11 mouse cellular contexts compared by ENCODE assay signal in the genomic region with DNA sequence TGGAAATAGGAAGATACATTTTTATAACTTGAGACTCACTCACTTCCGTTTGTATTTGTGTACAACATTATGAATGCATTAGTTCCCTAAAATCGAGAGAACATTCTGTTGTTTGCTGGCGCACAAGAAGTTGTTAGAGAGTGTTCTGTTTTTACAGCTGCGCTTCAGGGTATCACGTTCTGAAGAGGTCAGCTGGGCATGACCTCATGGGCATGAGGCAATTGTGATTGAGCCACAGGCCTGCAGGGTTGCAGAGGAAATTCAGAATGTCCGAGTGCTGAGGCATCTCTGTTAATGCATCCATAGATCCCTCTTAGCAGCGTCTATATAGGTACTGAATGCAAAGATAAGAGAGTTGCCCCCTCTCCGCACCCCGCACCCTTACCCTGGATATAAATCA. TPM values are rescaled to one million over a fixed set of nuclear protein-coding genes. Genes with fewer than 3 reads are reported as not detected.
A peak's percentile ranks its signal among the peaks of the same experiment; 100 is the strongest.
DNase-seq lines count a peak whose midpoint lies in the region; ATAC-seq and TF ChIP-seq lines count a peak whose summit lies in the region.
"Had no signal": no experiment of that assay in that cellular context is flagged by ENCODE, and none has a peak within 500 bp of the region (broad histone marks: within the 10 kb centered on the region; RNA-seq: fewer than 3 reads in every experiment).

No protein-coding gene starts in this region.

- no peak overlapping the region for H3K27ac ChIP-seq in heart, embryonic 12.5 days (ENCODE audit: poor library complexity, severe bottlenecking)
- H3K27ac ChIP-seq in liver, postnatal 0 days (ENCODE audit: low read depth), result no peak overlapping the region
- H3K27ac ChIP-seq in liver, embryonic 12.5 days, result no peak overlapping the region
- H3K27ac ChIP-seq in small intestine, adult 2 months (ENCODE audit: insufficient read depth, low read depth, low read length), result peak overlapping the region; percentile 12; the same call in 1 of the 2 replicates
- no peak overlapping the region for H3K27ac ChIP-seq in forebrain, embryonic 10.5 days
- H3K27ac ChIP-seq: heart, embryonic 15.5 days; midbrain, embryonic 12.5 days had no signal

- H3K9me3 ChIP-seq in heart, embryonic 12.5 days (replicated peaks), result no peaks in the 10 kb centered on the region
- no peaks in the 10 kb centered on the region for H3K9me3 ChIP-seq in liver, postnatal 0 days (ENCODE audit: low read length)
- no peaks in the 10 kb centered on the region for H3K9me3 ChIP-seq in liver, embryonic 12.5 days (replicated peaks)
- no peaks in the 10 kb centered on the region for H3K9me3 ChIP-seq in forebrain, embryonic 10.5 days
- H3K9me3 ChIP-seq: heart, embryonic 15.5 days; midbrain, embryonic 12.5 days had no signal

- peaks cover 22% of the 10 kb centered on the region for H3K4me1 ChIP-seq in heart, embryonic 12.5 days (replicated peaks)
- peaks cover 8% of the 10 kb centered on the region for H3K4me1 ChIP-seq in liver, postnatal 0 days (ENCODE audit: insufficient read depth)
- peaks cover 6% of the 10 kb centered on the region for H3K4me1 ChIP-seq in liver, embryonic 12.5 days
- H3K4me1 ChIP-seq in small intestine, adult 2 months (ENCODE audit: control insufficient read depth, insufficient read depth, insufficient read length, low read length), result peaks cover 16% of the 10 kb centered on the region; the same call in 1 of the 2 replicates
- peaks cover 13% of the 10 kb centered on the region for H3K4me1 ChIP-seq in forebrain, embryonic 10.5 days

- no peaks in the 10 kb centered on the region for H3K36me3 ChIP-seq in heart, embryonic 12.5 days
- H3K36me3 ChIP-seq in liver, postnatal 0 days (replicated peaks; ENCODE audit: insufficient read depth, low read length), result no peaks in the 10 kb centered on the region
- H3K36me3 ChIP-seq in liver, embryonic 12.5 days, result no peaks in the 10 kb centered on the region
- H3K36me3 ChIP-seq in small intestine, adult 2 months (ENCODE audit: control insufficient read depth, insufficient read depth, low read length), result no peaks in the 10 kb centered on the region
- H3K36me3 ChIP-seq in forebrain, embryonic 10.5 days (replicated peaks), result no peaks in the 10 kb centered on the region
- H3K36me3 ChIP-seq: heart, embryonic 15.5 days; midbrain, embryonic 12.5 days had no signal

- peak; percentile 29; the same call in 1 of the 2 replicates for TF ChIP-seq EP300 in liver, postnatal 0 days (IDR thresholded peaks at IDR 0.05; ENCODE audit: low read depth)

- H3K4me2 ChIP-seq in heart, embryonic 12.5 days, result no peak overlapping the region
- H3K4me2 ChIP-seq in liver, postnatal 0 days (ENCODE audit: low read depth, low read length), result no peak overlapping the region
- H3K4me2 ChIP-seq in liver, embryonic 12.5 days, result no peak overlapping the region
- H3K4me2 ChIP-seq: heart, embryonic 15.5 days; midbrain, embryonic 12.5 days had no signal

- H3K9ac ChIP-seq in heart, embryonic 12.5 days, result no peak overlapping the region
- no peak overlapping the region for H3K9ac ChIP-seq in liver, postnatal 0 days (replicated peaks)
- no peak overlapping the region for H3K9ac ChIP-seq in liver, embryonic 12.5 days
- H3K9ac ChIP-seq: heart, embryonic 15.5 days; midbrain, embryonic 12.5 days had no signal

- TF ChIP-seq CTCF in liver, postnatal 0 days (IDR thresholded peaks at IDR 0.05; ENCODE audit: low read depth), result no peak
- TF ChIP-seq CTCF in small intestine, adult 2 months (IDR thresholded peaks at IDR 0.05; ENCODE audit: extremely low read depth, insufficient read length, insufficient replicate concordance, low read depth, low read length), result no peak

- ATAC-seq in heart, embryonic 12.5 days (ENCODE audit: insufficient number of reproducible peaks, low FRiP score), result no peak
- ATAC-seq in liver, postnatal 0 days, result peak; percentile 63
- no peak for ATAC-seq in liver, embryonic 12.5 days

- WGBS in heart, embryonic 12.5 days, result 60% methylated on average over 9 of the region's 9 CpGs
- 50% methylated on average over 9 of the region's 9 CpGs for WGBS in liver, postnatal 0 days (ENCODE audit: insufficient replicate concordance)
- 67% methylated on average over 9 of the region's 9 CpGs for WGBS in liver, embryonic 12.5 days (ENCODE audit: insufficient replicate concordance)
- WGBS in small intestine, adult 2 months, result 79% methylated on average over 9 of the region's 9 CpGs
- 63% methylated on average over 9 of the region's 9 CpGs for WGBS in forebrain, embryonic 10.5 days

- no peak for TF ChIP-seq POLR2A in small intestine, adult 2 months (IDR thresholded peaks at IDR 0.05; ENCODE audit: low read depth, low read length)

- no peaks in the 10 kb centered on the region for H3K27me3 ChIP-seq in heart, embryonic 12.5 days (replicated peaks)
- no peaks in the 10 kb centered on the region for H3K27me3 ChIP-seq in liver, postnatal 0 days (ENCODE audit: insufficient read depth, low read length)
- H3K27me3 ChIP-seq in liver, embryonic 12.5 days (replicated peaks), result no peaks in the 10 kb centered on the region
- H3K27me3 ChIP-seq in small intestine, adult 2 months (ENCODE audit: control insufficient read depth, insufficient read depth, low read length), result no peaks in the 10 kb centered on the region
- H3K27me3 ChIP-seq in forebrain, embryonic 10.5 days (ENCODE audit: poor library complexity, severe bottlenecking), result no peaks in the 10 kb centered on the region
- H3K27me3 ChIP-seq: heart, embryonic 15.5 days; midbrain, embryonic 12.5 days had no signal

- peak; percentile 34 to 75 for DNase-seq in heart, adult 18-20 months
- peak; percentile 42 for DNase-seq in liver, postnatal 0 days
- DNase-seq in embryo, embryonic 9.5 days (ENCODE audit: extremely low spot score), result peak; percentile 29
- DNase-seq in forebrain, embryonic 10.5 days (ENCODE audit: extremely low spot score, low spot score), result no peak
- no peak for DNase-seq in right cerebral cortex, postnatal 36 days (ENCODE audit: low spot score in 2 of 2)
- DNase-seq: cerebellum, adult 8-10 months had no signal

- no peak overlapping the region for H3K4me3 ChIP-seq in heart, embryonic 12.5 days
- H3K4me3 ChIP-seq in liver, postnatal 0 days (ENCODE audit: low read depth, low read length), result no peak overlapping the region
- no peak overlapping the region for H3K4me3 ChIP-seq in liver, embryonic 12.5 days
- H3K4me3 ChIP-seq in small intestine, adult 2 months (ENCODE audit: low read depth, low read length), result no peak overlapping the region
- no peak overlapping the region for H3K4me3 ChIP-seq in forebrain, embryonic 10.5 days
- H3K4me3 ChIP-seq: heart, embryonic 15.5 days; midbrain, embryonic 12.5 days had no signal

RNA-seq across cellular contexts. Expression of a gene that starts 22.4 kb away (rescaled TPM):
- total RNA-seq in heart, adult 18-20 months (2021), result 10 to 100 TPM; 18.4 to 18.8 TPM
- 5.3 and 5.8 TPM in 2 replicates for polyA plus RNA-seq in heart, embryonic 12.5 days (2016; fragmentation: Nextera tagmentation; extraction: Ambion mirVana)
- polyA plus RNA-seq in liver, postnatal 0 days (2015; fragmentation: Nextera tagmentation; extraction: Ambion mirVana), result 0.62 and 0.82 TPM in 2 replicates
- polyA plus RNA-seq in liver, embryonic 12.5 days (2016; fragmentation: Nextera tagmentation; extraction: Ambion mirVana), result 0.81 and 1.0 TPM in 2 replicates
- 2.0 and 4.2 TPM in 2 replicates for polyA plus RNA-seq in small intestine, adult 2 months (2012; rRNA removed)
- 1.0 TPM in 2 replicates for polyA plus RNA-seq in forebrain, embryonic 10.5 days (2016; fragmentation: Nextera tagmentation; extraction: Ambion mirVana)

Comparison
In these comparisons a context has a peak if more than half of its experiments do, and no peak if none do; other contexts are left out.
1. DNase-seq: peak in heart, adult 18-20 months (2 of 2), liver, postnatal 0 days (single experiment) and embryo, embryonic 9.5 days (single experiment); none in forebrain, embryonic 10.5 days (single experiment) and right cerebral cortex, postnatal 36 days (0 of 2).